Mouse (Mus musculus): ENCODE results near the gene Camk1d. TPM values are rescaled to one million over a fixed set of nuclear protein-coding genes. Genes with fewer than 3 reads are reported as not detected.
"Not testable (repeated sequence)": the region's sequence is repeated elsewhere in the genome, so short reads cannot be mapped to it uniquely, and the experiment has no call there.

Gene Camk1d
- polyA plus RNA-seq, 1 experiment from 2014 or later, result 1.8 TPM

- H3K9me3 ChIP-seq, result no peaks in the 10 kb centered on the region
- no peaks in the 10 kb centered on the region for H3K4me1 ChIP-seq (replicated peaks)
- H3K36me3 ChIP-seq, result no peaks in the 10 kb centered on the region
- no peak for DNase-seq (ENCODE audit: low spot score)
- WGBS, result 93% methylated on average over 3 of the region's 3 CpGs
- H3K27ac ChIP-seq, result no peak overlapping the region
- no peak overlapping the region for H3K4me3 ChIP-seq
- H3K27me3 ChIP-seq (ENCODE audit: insufficient read depth, poor library complexity, severe bottlenecking), result no peaks in the 10 kb centered on the region
Observed at GRCm38 (mm10) chr2:5553264-5553663, 161.1 kb downstream of the Camk1d start.

- Histone ChIP-seq H3K27ac (no peak overlapping the region), H3K4me1 (replicated peaks) (no peaks in the 10 kb centered on the region), H3K4me3 (no peak overlapping the region), H3K9me3 (no peaks in the 10 kb centered on the region), H3K27me3 (ENCODE audit: insufficient read depth, poor library complexity, severe bottlenecking) (no peaks in the 10 kb centered on the region), H3K36me3 (no peaks in the 10 kb centered on the region)
- no peak for DNase-seq (ENCODE audit: low spot score)
- 94% methylated on average over 5 of the region's 5 CpGs for WGBS
Observed at GRCm38 (mm10) chr2:5551758-5552255, 162.5 kb downstream of the Camk1d start.

GRCm38 (mm10) chr2:5549334-5549733 is 165.0 kb downstream of the Camk1d start:
- WGBS, result 87% methylated on average over 2 of the region's 2 CpGs
- DNase-seq (ENCODE audit: low spot score), result no peak
- no peak overlapping the region for H3K4me3 ChIP-seq
- H3K36me3 ChIP-seq, result no peaks in the 10 kb centered on the region
- H3K27me3 ChIP-seq (ENCODE audit: insufficient read depth, poor library complexity, severe bottlenecking), result no peaks in the 10 kb centered on the region
- no peaks in the 10 kb centered on the region for H3K9me3 ChIP-seq
- no peak overlapping the region for H3K27ac ChIP-seq
- no peaks in the 10 kb centered on the region for H3K4me1 ChIP-seq (replicated peaks)

GRCm38 (mm10) chr2:5548872-5549271 is 165.4 kb downstream of the Camk1d start:
- no peak overlapping the region for H3K4me3 ChIP-seq
- no peaks in the 10 kb centered on the region for H3K27me3 ChIP-seq (ENCODE audit: insufficient read depth, poor library complexity, severe bottlenecking)
- DNase-seq (ENCODE audit: low spot score), result no peak
- H3K27ac ChIP-seq, result no peak overlapping the region
- no peaks in the 10 kb centered on the region for H3K4me1 ChIP-seq (replicated peaks)
- H3K36me3 ChIP-seq, result no peaks in the 10 kb centered on the region
- no peaks in the 10 kb centered on the region for H3K9me3 ChIP-seq
- WGBS, result 94% methylated on average over 4 of the region's 4 CpGs

- Histone ChIP-seq H3K27me3 (ENCODE audit: insufficient read depth, poor library complexity, severe bottlenecking) (no peaks in the 10 kb centered on the region), H3K4me1 (replicated peaks) (no peaks in the 10 kb centered on the region), H3K36me3 (no peaks in the 10 kb centered on the region), H3K4me3 (no peak overlapping the region), H3K9me3 (no peaks in the 10 kb centered on the region), H3K27ac (no peak overlapping the region)
- 79% methylated on average over 3 of the region's 3 CpGs for WGBS
- no peak for DNase-seq (ENCODE audit: low spot score)
Observed at GRCm38 (mm10) chr2:5540870-5541269, 173.4 kb downstream of the Camk1d start.

- H3K4me3 ChIP-seq; H3K36me3 ChIP-seq; H3K27me3 ChIP-seq (ENCODE audit: insufficient read depth, poor library complexity, severe bottlenecking); H3K9me3 ChIP-seq; DNase-seq (ENCODE audit: low spot score); H3K4me1 ChIP-seq (replicated peaks); H3K27ac ChIP-seq: not testable (repeated sequence)
- WGBS, result 63% methylated on average over 3 of the region's 3 CpGs
Observed at GRCm38 (mm10) chr2:5539894-5540293, 174.4 kb downstream of the Camk1d start.

- Histone ChIP-seq H3K27me3 (ENCODE audit: insufficient read depth, poor library complexity, severe bottlenecking) (no peaks in the 10 kb centered on the region), H3K27ac (no peak overlapping the region), H3K4me1 (replicated peaks) (no peaks in the 10 kb centered on the region), H3K36me3 (no peaks in the 10 kb centered on the region), H3K4me3 (no peak overlapping the region), H3K9me3 (no peaks in the 10 kb centered on the region)
- 62% methylated on average over 2 of the region's 2 CpGs for WGBS
- DNase-seq (ENCODE audit: low spot score), result no peak
Observed at GRCm38 (mm10) chr2:5533868-5534267, 180.4 kb downstream of the Camk1d start.

GRCm38 (mm10) chr2:5529992-5530391 is 184.3 kb downstream of the Camk1d start:
- H3K27ac ChIP-seq, result no peak overlapping the region
- no peaks in the 10 kb centered on the region for H3K36me3 ChIP-seq
- H3K4me3 ChIP-seq, result no peak overlapping the region
- no peaks in the 10 kb centered on the region for H3K27me3 ChIP-seq (ENCODE audit: insufficient read depth, poor library complexity, severe bottlenecking)
- 76% methylated on average over 2 of the region's 2 CpGs for WGBS
- H3K4me1 ChIP-seq (replicated peaks), result no peaks in the 10 kb centered on the region
- no peaks in the 10 kb centered on the region for H3K9me3 ChIP-seq
- DNase-seq (ENCODE audit: low spot score), result no peak

- 68% methylated on average over 8 of the region's 8 CpGs for WGBS
- Histone ChIP-seq H3K4me1 (replicated peaks) (no peaks in the 10 kb centered on the region), H3K9me3 (no peaks in the 10 kb centered on the region), H3K27me3 (ENCODE audit: insufficient read depth, poor library complexity, severe bottlenecking) (no peaks in the 10 kb centered on the region), H3K27ac (no peak overlapping the region), H3K36me3 (no peaks in the 10 kb centered on the region), H3K4me3 (no peak overlapping the region)
- DNase-seq (ENCODE audit: low spot score), result peak; percentile 13
Observed at GRCm38 (mm10) chr2:5519221-5519669, 195.1 kb downstream of the Camk1d start.

GRCm38 (mm10) chr2:5515106-5515505 is 199.2 kb downstream of the Camk1d start:
- Histone ChIP-seq H3K4me1 (replicated peaks) (no peaks in the 10 kb centered on the region), H3K27ac (no peak overlapping the region), H3K9me3 (no peaks in the 10 kb centered on the region), H3K36me3 (no peaks in the 10 kb centered on the region), H3K27me3 (ENCODE audit: insufficient read depth, poor library complexity, severe bottlenecking) (no peaks in the 10 kb centered on the region), H3K4me3 (no peak overlapping the region)
- 82% methylated on average over 2 of the region's 2 CpGs for WGBS
- DNase-seq (ENCODE audit: low spot score), result no peak

GRCm38 (mm10) chr2:5514095-5514494 is 200.2 kb downstream of the Camk1d start:
- no peak overlapping the region for H3K4me3 ChIP-seq
- no peak for DNase-seq (ENCODE audit: low spot score)
- WGBS, result 89% methylated on average over 5 of the region's 5 CpGs
- no peak overlapping the region for H3K27ac ChIP-seq
- H3K36me3 ChIP-seq, result no peaks in the 10 kb centered on the region
- no peaks in the 10 kb centered on the region for H3K27me3 ChIP-seq (ENCODE audit: insufficient read depth, poor library complexity, severe bottlenecking)
- H3K4me1 ChIP-seq (replicated peaks), result no peaks in the 10 kb centered on the region
- H3K9me3 ChIP-seq, result no peaks in the 10 kb centered on the region

- 94% methylated on average over 2 of the region's 2 CpGs for WGBS
- H3K27ac ChIP-seq, result no peak overlapping the region
- H3K36me3 ChIP-seq, result no peaks in the 10 kb centered on the region
- H3K4me3 ChIP-seq, result no peak overlapping the region
- no peaks in the 10 kb centered on the region for H3K9me3 ChIP-seq
- H3K4me1 ChIP-seq (replicated peaks), result no peaks in the 10 kb centered on the region
- H3K27me3 ChIP-seq (ENCODE audit: insufficient read depth, poor library complexity, severe bottlenecking), result no peaks in the 10 kb centered on the region
- no peak for DNase-seq (ENCODE audit: low spot score)
Observed at GRCm38 (mm10) chr2:5513621-5514020, 200.7 kb downstream of the Camk1d start.

- no peak overlapping the region for H3K27ac ChIP-seq
- H3K4me3 ChIP-seq, result no peak overlapping the region
- WGBS, result 90% methylated on average over 6 of the region's 6 CpGs
- H3K4me1 ChIP-seq (replicated peaks), result no peaks in the 10 kb centered on the region
- no peaks in the 10 kb centered on the region for H3K27me3 ChIP-seq (ENCODE audit: insufficient read depth, poor library complexity, severe bottlenecking)
- no peak for DNase-seq (ENCODE audit: low spot score)
- H3K36me3 ChIP-seq, result no peaks in the 10 kb centered on the region
- no peaks in the 10 kb centered on the region for H3K9me3 ChIP-seq
Observed at GRCm38 (mm10) chr2:5510042-5510441, 204.3 kb downstream of the Camk1d start.

- H3K9me3 ChIP-seq, result no peaks in the 10 kb centered on the region
- no peaks in the 10 kb centered on the region for H3K4me1 ChIP-seq (replicated peaks)
- no peak overlapping the region for H3K27ac ChIP-seq
- WGBS, result 81% methylated on average over 4 of the region's 4 CpGs
- no peak for DNase-seq (ENCODE audit: low spot score)
- no peaks in the 10 kb centered on the region for H3K36me3 ChIP-seq
- H3K27me3 ChIP-seq (ENCODE audit: insufficient read depth, poor library complexity, severe bottlenecking), result no peaks in the 10 kb centered on the region
- H3K4me3 ChIP-seq, result no peak overlapping the region
Observed at GRCm38 (mm10) chr2:5499620-5500019, 214.7 kb downstream of the Camk1d start.
